Mouse (Mus musculus): ENCODE measurements around the gene Prorsd1.

Gene Prorsd1

DNA sequence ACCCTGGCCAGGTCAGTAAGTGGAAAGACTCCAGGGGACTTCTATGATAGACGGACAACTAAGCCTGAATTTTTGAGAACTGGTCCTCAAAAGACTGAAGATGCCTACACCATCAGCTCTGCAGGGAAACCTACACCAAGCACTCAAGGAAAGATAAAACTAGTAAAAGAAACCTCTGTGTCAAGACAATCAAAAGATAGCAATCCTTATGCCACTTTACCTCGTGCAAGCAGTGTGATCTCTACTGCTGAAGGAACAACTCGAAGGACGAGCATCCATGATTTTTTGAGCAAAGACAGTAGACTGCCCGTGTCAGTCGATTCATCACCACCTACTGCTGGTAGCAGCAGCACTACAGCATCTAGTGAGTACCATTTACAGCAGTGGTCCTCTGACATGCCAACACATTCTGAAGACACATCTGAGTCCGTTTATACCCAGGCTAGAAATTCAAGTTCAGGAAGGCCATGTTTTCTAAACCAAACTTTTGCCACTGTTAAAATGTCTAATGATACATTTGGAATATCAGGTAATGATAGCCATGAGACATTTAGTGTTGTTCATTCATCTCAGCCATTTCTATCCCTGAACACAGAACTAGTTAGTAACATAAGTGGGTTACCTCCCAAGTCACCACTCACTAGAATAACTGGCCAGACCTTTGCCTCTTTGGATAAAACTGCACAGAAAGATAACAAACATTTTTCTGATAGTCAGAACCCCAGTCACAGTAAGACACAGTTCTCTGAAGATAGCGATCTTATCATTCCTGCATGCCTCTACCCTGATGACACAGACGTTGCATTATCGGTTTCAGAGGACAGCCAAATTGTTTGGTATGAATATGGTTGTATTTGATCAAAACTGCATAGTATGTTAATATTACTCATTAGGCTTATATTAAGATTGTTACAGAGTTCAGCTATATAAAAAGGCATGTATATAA is 10.6 kb downstream of the Prorsd1 start:
- no peak for DNase-seq (ENCODE audit: low spot score)

DNA sequence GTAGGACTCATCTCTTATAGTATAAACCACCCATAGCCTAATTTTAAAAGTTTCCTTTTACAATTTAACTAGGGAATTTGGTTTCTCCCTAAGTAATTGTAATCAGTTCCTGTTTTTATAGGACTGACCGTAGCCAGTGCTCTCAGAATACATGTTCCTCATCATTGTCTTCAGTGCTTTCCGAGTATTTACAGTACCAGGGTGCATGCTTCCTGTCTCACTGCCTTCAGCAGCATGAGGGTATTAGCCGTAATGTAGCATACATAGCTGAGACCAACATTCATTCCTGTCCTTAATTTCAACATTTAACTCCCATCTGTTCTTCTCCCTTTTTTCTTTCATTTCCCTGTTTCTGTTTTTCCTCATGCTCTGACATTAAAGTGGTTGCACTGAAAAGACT is 17.9 kb downstream of the Prorsd1 start:
- DNase-seq (ENCODE audit: low spot score), result no peak

DNA sequence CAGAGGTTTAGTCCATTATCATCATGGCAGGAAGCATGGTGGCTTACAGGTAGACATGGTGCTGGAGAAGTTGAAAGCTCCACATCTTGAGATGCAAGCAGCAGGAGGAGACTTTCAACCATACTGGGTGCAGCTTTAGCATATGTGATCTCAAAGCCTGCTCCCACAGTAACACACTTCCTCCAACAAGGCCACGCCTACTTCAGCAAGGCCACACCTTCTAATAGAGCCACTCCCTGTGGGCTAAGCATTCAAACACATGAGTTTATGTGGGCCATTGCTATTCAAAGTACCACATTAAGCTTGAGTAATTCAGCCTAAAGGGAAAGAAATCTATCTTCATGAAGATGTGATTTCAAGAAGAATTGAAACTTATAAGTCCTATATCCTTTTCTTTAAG is 21.7 kb downstream of the Prorsd1 start:
- no peak for DNase-seq (ENCODE audit: low spot score)

DNA sequence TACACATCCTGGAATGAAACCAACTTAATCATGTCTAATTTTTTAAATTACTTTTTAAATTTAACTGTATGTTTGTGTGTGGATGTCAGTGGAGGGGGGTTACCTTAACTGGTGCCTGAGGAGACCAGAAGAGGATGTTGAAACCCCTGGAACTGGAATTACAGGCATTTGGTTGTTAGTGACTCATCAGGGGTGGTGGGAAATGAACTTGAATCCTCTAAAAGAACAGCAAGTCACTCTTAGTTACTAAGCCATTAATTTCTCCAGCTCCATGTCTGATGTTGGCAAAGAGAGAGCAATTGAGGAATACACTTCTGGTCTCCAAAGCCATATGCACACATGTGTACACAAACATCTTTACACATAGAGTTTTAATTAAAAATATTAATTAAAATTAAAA is 40.2 kb downstream of the Prorsd1 start:
- DNase-seq (ENCODE audit: low spot score), result no peak
